Mouse (Mus musculus) cerebellum, adult 2 months (tissue): ENCODE results near the gene Tamm41.

Source experiments
- CTCF ChIP-seq: fragments of 200-500 bp; IDR thresholded peaks from 2 replicates; pipeline ENCODE4 v1.5.1; 2011; ENCODE audit warnings: low read depth, mild to moderate bottlenecking, control low read depth, low read length, moderate library complexity, borderline replicate concordance; ENCODE audit not compliant: insufficient read depth
- POLR2A ChIP-seq: fragments of 200-500 bp; IDR thresholded peaks from 2 replicates; pipeline ENCODE4 v1.6.1; 2011; ENCODE audit warnings: low read length, control low read depth, borderline replicate concordance; ENCODE audit not compliant: insufficient read depth

DNA sequence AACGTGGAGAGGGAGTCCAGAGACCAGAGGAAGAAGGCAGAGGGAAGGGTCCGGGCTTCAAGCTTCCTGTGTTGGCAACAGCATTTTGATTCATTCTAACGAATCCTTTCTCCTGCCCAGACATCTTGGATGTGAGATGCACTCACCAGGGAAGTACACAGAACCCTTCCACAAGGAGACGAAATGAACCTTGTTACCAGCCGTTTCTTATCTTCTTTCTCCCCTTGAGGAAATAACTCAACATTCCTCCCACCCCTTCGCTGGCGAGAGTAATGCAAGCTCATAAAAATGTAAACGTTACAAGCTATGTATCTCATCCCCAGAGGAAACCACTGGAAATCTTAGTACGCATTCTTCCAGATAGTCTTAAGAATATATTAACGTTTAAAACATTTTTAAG, 4.9 kb upstream of the Tamm41 start:
- TF ChIP-seq CTCF (no peak), POLR2A (no peak)
